Mouse (Mus musculus): Measurements from ENCODE around the gene Otog. TPM values are rescaled to one million over a fixed set of nuclear protein-coding genes. Genes with fewer than 3 reads are reported as not detected.

Gene Otog
- polyA plus RNA-seq, 1 experiment from 2014 or later, result 0.68 TPM

- Histone ChIP-seq H3K27me3 (0 out of 2 replicates have a peak, but pooled peaks cover 4% of the 10 kb centered on the region), H3K4me1 (no peaks in the 10 kb centered on the region), H3K4me3 (no peak overlapping the region), H3K4me2 (replicated peaks) (no peak overlapping the region), H3K27ac (no peak overlapping the region), H3K36me3 (no peaks in the 10 kb centered on the region), H3K9me3 (no peaks in the 10 kb centered on the region), H3K9ac (no peak overlapping the region)
- WGBS, result 66% methylated on average over 4 of the region's 4 CpGs
- no peak for ATAC-seq (ENCODE audit: insufficient number of reproducible peaks, insufficient read depth, low FRiP score, low TSS enrichment)
Measured at GRCm38 (mm10) chr7:46226936-46227335, 13.9 kb upstream of the Otog start.

GRCm38 (mm10) chr7:46235948-46236347, 4.8 kb upstream of the Otog start:
- 65% methylated on average over 18 of the region's 18 CpGs for WGBS
- Histone ChIP-seq H3K36me3 (no peaks in the 10 kb centered on the region), H3K9ac (no peak overlapping the region), H3K27me3 (0 out of 2 replicates have a peak, but pooled peaks cover 4% of the 10 kb centered on the region), H3K4me1 (peaks cover 20% of the 10 kb centered on the region), H3K27ac (no peak overlapping the region), H3K9me3 (no peaks in the 10 kb centered on the region), H3K4me2 (replicated peaks) (no peak overlapping the region), H3K4me3 (no peak overlapping the region)
- no peak for ATAC-seq (ENCODE audit: insufficient number of reproducible peaks, insufficient read depth, low FRiP score, low TSS enrichment)

GRCm38 (mm10) chr7:46236363-46236762, 4.4 kb upstream of the Otog start:
- WGBS, result 71% methylated on average over 15 of the region's 15 CpGs
- no peak overlapping the region for H3K4me3 ChIP-seq
- H3K36me3 ChIP-seq, result no peaks in the 10 kb centered on the region
- H3K4me2 ChIP-seq (replicated peaks), result no peak overlapping the region
- 0 out of 2 replicates have a peak, but pooled peaks cover 4% of the 10 kb centered on the region for H3K27me3 ChIP-seq
- H3K27ac ChIP-seq, result no peak overlapping the region
- ATAC-seq (ENCODE audit: insufficient number of reproducible peaks, insufficient read depth, low FRiP score, low TSS enrichment), result no peak
- H3K9me3 ChIP-seq, result no peaks in the 10 kb centered on the region
- peaks cover 20% of the 10 kb centered on the region for H3K4me1 ChIP-seq
- no peak overlapping the region for H3K9ac ChIP-seq

- peaks cover 20% of the 10 kb centered on the region for H3K4me1 ChIP-seq
- H3K9me3 ChIP-seq, result no peaks in the 10 kb centered on the region
- ATAC-seq (ENCODE audit: insufficient number of reproducible peaks, insufficient read depth, low FRiP score, low TSS enrichment), result no peak
- WGBS, result 49% methylated on average over 7 of the region's 7 CpGs
- 0 out of 2 replicates have a peak, but pooled peaks cover 4% of the 10 kb centered on the region for H3K27me3 ChIP-seq
- no peak overlapping the region for H3K4me3 ChIP-seq
- H3K4me2 ChIP-seq (replicated peaks), result no peak overlapping the region
- no peaks in the 10 kb centered on the region for H3K36me3 ChIP-seq
- H3K27ac ChIP-seq, result no peak overlapping the region
- no peak overlapping the region for H3K9ac ChIP-seq
Measured at GRCm38 (mm10) chr7:46237192-46237591, 3.6 kb upstream of the Otog start.

GRCm38 (mm10) chr7:46238346-46238745, 2.4 kb upstream of the Otog start, which contains the start of gene Ush1c:
Gene Ush1c (minus strand): TSS chr7:46238503.
- WGBS, result 28% methylated on average over 10 of the region's 10 CpGs
- no peak within 1 kb of the TSS for H3K27ac ChIP-seq
- H3K27me3 ChIP-seq, result 0 out of 2 replicates have a peak, but pooled peaks cover 4% of the 10 kb centered on the region
- no peaks in the 10 kb centered on the region for H3K36me3 ChIP-seq
- no peak for ATAC-seq (ENCODE audit: insufficient number of reproducible peaks, insufficient read depth, low FRiP score, low TSS enrichment)
- no peak within 1 kb of the TSS for H3K4me3 ChIP-seq
- no peaks in the 10 kb centered on the region for H3K9me3 ChIP-seq
- no peak within 1 kb of the TSS for H3K4me2 ChIP-seq (replicated peaks)
- peaks cover 20% of the 10 kb centered on the region for H3K4me1 ChIP-seq
- no peak within 1 kb of the TSS for H3K9ac ChIP-seq

- peaks cover 20% of the 10 kb centered on the region for H3K4me1 ChIP-seq
- 84% methylated on average over 4 of the region's 4 CpGs for WGBS
- no peak overlapping the region for H3K4me2 ChIP-seq (replicated peaks)
- no peaks in the 10 kb centered on the region for H3K9me3 ChIP-seq
- no peak overlapping the region for H3K4me3 ChIP-seq
- no peaks in the 10 kb centered on the region for H3K36me3 ChIP-seq
- no peak overlapping the region for H3K27ac ChIP-seq
- H3K27me3 ChIP-seq, result 0 out of 2 replicates have a peak, but pooled peaks cover 4% of the 10 kb centered on the region
- H3K9ac ChIP-seq, result no peak overlapping the region
- ATAC-seq (ENCODE audit: insufficient number of reproducible peaks, insufficient read depth, low FRiP score, low TSS enrichment), result no peak
Measured at GRCm38 (mm10) chr7:46240091-46240490, 696 bp upstream of the Otog start.

GRCm38 (mm10) chr7:46246876-46247275, 6.1 kb downstream of the Otog start:
- no peak for ATAC-seq (ENCODE audit: insufficient number of reproducible peaks, insufficient read depth, low FRiP score, low TSS enrichment)
- Histone ChIP-seq H3K36me3 (no peaks in the 10 kb centered on the region), H3K4me1 (no peaks in the 10 kb centered on the region), H3K4me2 (replicated peaks) (no peak overlapping the region), H3K27ac (no peak overlapping the region), H3K4me3 (no peak overlapping the region), H3K9me3 (no peaks in the 10 kb centered on the region), H3K27me3 (no peaks in the 10 kb centered on the region), H3K9ac (no peak overlapping the region)

- 81% methylated on average over 3 of the region's 3 CpGs for WGBS
- no peak overlapping the region for H3K4me2 ChIP-seq (replicated peaks)
- no peaks in the 10 kb centered on the region for H3K27me3 ChIP-seq
- no peak overlapping the region for H3K4me3 ChIP-seq
- H3K4me1 ChIP-seq, result no peaks in the 10 kb centered on the region
- H3K36me3 ChIP-seq, result no peaks in the 10 kb centered on the region
- H3K9me3 ChIP-seq, result no peaks in the 10 kb centered on the region
- no peak for ATAC-seq (ENCODE audit: insufficient number of reproducible peaks, insufficient read depth, low FRiP score, low TSS enrichment)
- no peak overlapping the region for H3K9ac ChIP-seq
- no peak overlapping the region for H3K27ac ChIP-seq
Measured at GRCm38 (mm10) chr7:46247606-46248005, 6.8 kb downstream of the Otog start.

- no peak overlapping the region for H3K27ac ChIP-seq
- no peak for ATAC-seq (ENCODE audit: insufficient number of reproducible peaks, insufficient read depth, low FRiP score, low TSS enrichment)
- 89% methylated on average over 4 of the region's 4 CpGs for WGBS
- peaks cover 3% of the 10 kb centered on the region; the same call in 1 of the 2 replicates for H3K4me1 ChIP-seq
- no peaks in the 10 kb centered on the region for H3K36me3 ChIP-seq
- H3K4me2 ChIP-seq (replicated peaks), result no peak overlapping the region
- no peak overlapping the region for H3K4me3 ChIP-seq
- H3K27me3 ChIP-seq, result no peaks in the 10 kb centered on the region
- H3K9me3 ChIP-seq, result no peaks in the 10 kb centered on the region
- no peak overlapping the region for H3K9ac ChIP-seq
Measured at GRCm38 (mm10) chr7:46251841-46252240, 11.1 kb downstream of the Otog start.

GRCm38 (mm10) chr7:46276156-46276555, 35.4 kb downstream of the Otog start:
- WGBS, result 57% methylated on average over 5 of the region's 5 CpGs
- ATAC-seq (ENCODE audit: insufficient number of reproducible peaks, insufficient read depth, low FRiP score, low TSS enrichment), result no peak

GRCm38 (mm10) chr7:46279946-46280345, 39.2 kb downstream of the Otog start:
- Histone ChIP-seq H3K9ac (no peak overlapping the region), H3K4me3 (no peak overlapping the region), H3K4me2 (replicated peaks) (no peak overlapping the region), H3K9me3 (no peaks in the 10 kb centered on the region), H3K27ac (no peak overlapping the region), H3K4me1 (no peaks in the 10 kb centered on the region), H3K27me3 (no peaks in the 10 kb centered on the region), H3K36me3 (no peaks in the 10 kb centered on the region)
- 16% methylated on average over 6 of the region's 6 CpGs for WGBS
- no peak; the same call in 1 of the 2 replicates for ATAC-seq (ENCODE audit: insufficient number of reproducible peaks, insufficient read depth, low FRiP score, low TSS enrichment)

More at GRCm38 (mm10) chr7:46276156-46276555, 35.4 kb downstream of the Otog start:
- Histone ChIP-seq H3K4me2 (replicated peaks) (no peak overlapping the region), H3K4me3 (no peak overlapping the region), H3K9ac (no peak overlapping the region), H3K9me3 (no peaks in the 10 kb centered on the region), H3K27ac (no peak overlapping the region), H3K4me1 (no peaks in the 10 kb centered on the region), H3K36me3 (no peaks in the 10 kb centered on the region), H3K27me3 (no peaks in the 10 kb centered on the region)

GRCm38 (mm10) chr7:46280896-46281295, 40.1 kb downstream of the Otog start:
- H3K4me3 ChIP-seq, result no peak overlapping the region
- H3K4me1 ChIP-seq, result no peaks in the 10 kb centered on the region
- H3K9me3 ChIP-seq, result no peaks in the 10 kb centered on the region
- no peak overlapping the region for H3K9ac ChIP-seq
- no peaks in the 10 kb centered on the region for H3K27me3 ChIP-seq
- no peak for ATAC-seq (ENCODE audit: insufficient number of reproducible peaks, insufficient read depth, low FRiP score, low TSS enrichment)
- H3K36me3 ChIP-seq, result no peaks in the 10 kb centered on the region
- no peak overlapping the region for H3K4me2 ChIP-seq (replicated peaks)
- no peak overlapping the region for H3K27ac ChIP-seq

- Histone ChIP-seq H3K27ac (no peak overlapping the region), H3K4me2 (replicated peaks) (no peak overlapping the region), H3K27me3 (no peaks in the 10 kb centered on the region), H3K9ac (no peak overlapping the region), H3K9me3 (no peaks in the 10 kb centered on the region), H3K4me1 (no peaks in the 10 kb centered on the region), H3K4me3 (no peak overlapping the region), H3K36me3 (no peaks in the 10 kb centered on the region)
- ATAC-seq (ENCODE audit: insufficient number of reproducible peaks, insufficient read depth, low FRiP score, low TSS enrichment), result no peak
- 64% methylated on average over 7 of the region's 7 CpGs for WGBS
Measured at GRCm38 (mm10) chr7:46282276-46282675, 41.5 kb downstream of the Otog start.

Data from embryonic facial prominence, embryonic 12.5 days (tissue).